Mouse (Mus musculus) bone marrow macrophage, adult 2 months (primary cell): ENCODE data around the gene Atp13a2. TPM values are rescaled to one million over a fixed set of nuclear protein-coding genes. Genes with fewer than 3 reads are reported as not detected.
A peak's percentile ranks its signal among the peaks of the same experiment; 100 is the strongest.

ENCODE experiments used
- H3K27ac ChIP-seq: 2 replicates; pipeline ENCODE4 v1.5.1; 2012; ENCODE audit warnings: low read depth, low read length; ENCODE audit not compliant: insufficient read depth
- H3K4me1 ChIP-seq: 2 replicates; pipeline ENCODE4 v1.6.1; 2012; ENCODE audit warnings: low read length; ENCODE audit not compliant: control insufficient read depth, insufficient read depth
- H3K4me3 ChIP-seq: 2 replicates; pipeline ENCODE4 v1.5.1; 2012; ENCODE audit warnings: mild to moderate bottlenecking, low read length, moderate library complexity; ENCODE audit not compliant: insufficient read depth
- CTCF ChIP-seq: IDR thresholded peaks from 2 replicates; pipeline ENCODE4 v1.5.1; 2012; ENCODE audit warnings: low read depth, mild to moderate bottlenecking, low read length, moderate library complexity
- POLR2A ChIP-seq: IDR thresholded peaks from 2 replicates; pipeline ENCODE4 v1.6.1; 2012; ENCODE audit warnings: mild to moderate bottlenecking, low read depth, low read length, borderline replicate concordance
- polyA plus RNA-seq: library from polyadenylated mRNA; stranded (reverse); fragments of >200 nt; gene quantifications from 2 replicates; pipeline ENCODE4 v1.2.4, GENCODE M21; 2012; ENCODE audit not compliant: missing spikeins, insufficient read depth, insufficient read length

The Atp13a2 gene
- polyA plus RNA-seq, 1 experiment: 230 TPM

DNA sequence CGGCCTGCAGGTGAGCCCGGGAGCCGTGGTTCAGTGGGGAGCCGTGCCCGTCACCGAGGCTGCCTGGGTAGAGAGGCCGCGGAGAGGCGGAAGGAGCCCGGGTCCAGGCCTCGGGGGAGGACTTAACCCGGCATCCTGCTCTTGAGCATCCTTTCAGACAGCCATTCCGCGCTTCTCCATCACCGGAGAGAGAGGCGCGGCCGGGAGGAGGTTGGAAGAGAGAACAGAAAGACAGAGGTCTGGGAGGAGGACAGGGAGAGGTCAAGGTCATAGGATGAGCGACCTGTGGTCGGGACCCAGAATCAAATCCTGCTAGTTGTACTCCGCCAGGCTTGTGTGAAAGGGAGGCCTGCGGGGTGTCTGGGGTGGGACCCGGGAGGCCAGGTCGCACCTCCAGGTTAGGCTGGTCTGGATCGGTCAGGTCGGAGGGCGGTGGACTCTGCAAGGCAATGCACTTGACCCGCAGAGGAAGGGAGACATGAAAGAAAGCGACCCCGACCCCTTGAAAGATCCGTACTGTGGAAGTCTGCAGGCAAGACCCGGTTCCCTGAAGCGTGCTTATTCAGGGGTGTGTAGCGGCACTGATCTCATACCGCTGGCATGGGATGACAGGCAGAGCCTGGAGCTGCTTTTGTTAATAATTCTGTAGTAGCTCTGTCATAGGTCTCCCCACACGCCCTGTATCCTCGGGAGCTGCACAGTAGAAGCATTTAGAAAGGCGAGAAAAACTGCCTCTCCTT lies 25.0 kb upstream of the Atp13a2 start:
- no peak for TF ChIP-seq POLR2A
- no peak for TF ChIP-seq CTCF
- peaks cover 43% of the 10 kb centered on the region for H3K4me1 ChIP-seq
- peak overlapping the region; percentile 69 for H3K27ac ChIP-seq
- H3K4me3 ChIP-seq: peak overlapping the region; percentile 79

DNA sequence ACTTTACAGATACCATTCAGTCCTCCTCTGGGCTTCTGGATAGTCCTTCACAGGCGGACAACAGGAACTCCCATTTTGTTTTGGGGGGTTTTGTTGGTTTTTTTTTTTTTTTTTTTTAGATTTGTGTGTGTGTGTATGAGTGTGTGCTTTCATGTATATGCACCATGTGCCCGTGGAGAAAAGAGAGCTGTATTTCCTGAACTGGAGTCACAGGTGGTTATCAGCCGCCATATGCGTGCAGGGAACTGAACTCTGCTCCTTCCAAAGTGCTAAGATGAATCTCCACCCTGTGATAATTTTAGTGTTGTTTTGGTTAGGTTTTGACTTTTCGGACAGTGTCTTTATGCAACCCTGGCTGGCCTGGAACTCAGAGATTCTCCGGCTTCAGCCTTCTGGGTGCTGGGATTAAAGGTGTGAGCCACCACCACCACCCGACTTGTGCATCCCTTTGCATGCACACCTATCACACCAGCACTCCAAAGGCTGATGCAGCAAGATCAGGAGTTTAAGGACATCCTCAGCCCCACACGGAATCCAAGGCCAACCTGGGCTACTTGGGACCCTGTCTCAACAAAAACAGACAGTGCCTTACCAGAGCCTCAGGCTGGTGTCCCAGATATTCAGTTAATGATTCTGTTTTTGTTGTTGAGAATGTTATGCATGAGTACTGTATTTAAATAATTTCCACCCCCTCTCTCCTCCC lies 24.3 kb upstream of the Atp13a2 start:
- TF ChIP-seq POLR2A (no peak), CTCF (no peak)
- Histone ChIP-seq H3K4me1 (peaks cover 43% of the 10 kb centered on the region), H3K4me3 (peak overlapping the region; percentile 79), H3K27ac (peak overlapping the region; percentile 69)

DNA sequence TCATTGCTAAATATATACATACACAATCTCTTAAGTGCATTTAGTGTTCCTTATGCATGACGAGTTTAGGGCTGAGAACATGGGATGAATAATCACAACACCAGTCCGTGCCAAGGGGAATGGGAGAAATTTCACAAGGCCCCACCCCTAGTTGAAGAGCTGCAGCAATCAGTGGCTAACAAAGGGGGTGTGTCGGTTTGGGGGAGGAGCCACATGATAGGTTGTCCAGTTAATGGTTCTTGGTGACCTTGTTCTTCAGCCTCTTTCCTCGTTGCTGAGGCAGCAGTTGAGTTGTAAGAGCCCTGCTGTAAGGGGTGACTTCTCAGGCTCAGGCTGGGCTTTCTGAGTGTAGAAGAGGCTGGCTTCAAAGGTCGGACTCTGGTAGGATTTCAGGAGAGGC lies 23.7 kb upstream of the Atp13a2 start:
- Histone ChIP-seq H3K4me1 (peaks cover 43% of the 10 kb centered on the region), H3K27ac (peak overlapping the region; percentile 81), H3K4me3 (peak overlapping the region; percentile 19; the same call in 1 of the 2 replicates)
- TF ChIP-seq POLR2A: no peak
- no peak for TF ChIP-seq CTCF

DNA sequence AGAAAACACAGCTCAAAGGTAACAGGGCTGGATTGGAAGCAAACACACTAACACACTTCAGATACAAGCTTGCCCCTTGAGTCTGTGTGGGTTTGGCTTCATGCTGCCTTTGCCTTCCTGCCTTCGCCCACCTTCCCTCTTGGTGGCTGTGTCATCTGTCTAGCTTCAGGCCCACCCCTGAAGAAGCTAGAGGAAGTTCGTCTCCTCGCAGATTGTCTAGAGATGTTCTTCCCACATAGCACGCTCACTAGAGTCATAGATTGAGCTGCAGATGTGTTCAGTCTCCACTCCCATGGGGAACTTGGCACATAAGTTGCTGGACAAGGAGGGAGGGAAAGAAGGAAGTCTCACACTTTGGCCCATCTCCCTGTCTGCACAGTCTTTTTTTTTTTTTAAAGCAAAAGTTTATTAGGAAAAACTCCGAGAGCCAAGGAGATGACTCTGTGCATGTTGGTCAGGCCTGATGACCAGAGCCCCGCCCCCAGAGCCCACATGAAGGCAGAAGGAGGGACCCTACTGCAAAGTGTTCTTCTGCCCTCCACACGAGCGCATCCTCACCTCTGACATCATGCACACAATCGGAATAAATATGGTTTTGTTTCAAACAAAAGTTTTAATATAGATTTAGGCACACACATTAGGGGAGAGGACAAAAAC lies 22.6 kb upstream of the Atp13a2 start:
- H3K27ac ChIP-seq: peak overlapping the region; percentile 81
- peaks cover 39% of the 10 kb centered on the region for H3K4me1 ChIP-seq

DNA sequence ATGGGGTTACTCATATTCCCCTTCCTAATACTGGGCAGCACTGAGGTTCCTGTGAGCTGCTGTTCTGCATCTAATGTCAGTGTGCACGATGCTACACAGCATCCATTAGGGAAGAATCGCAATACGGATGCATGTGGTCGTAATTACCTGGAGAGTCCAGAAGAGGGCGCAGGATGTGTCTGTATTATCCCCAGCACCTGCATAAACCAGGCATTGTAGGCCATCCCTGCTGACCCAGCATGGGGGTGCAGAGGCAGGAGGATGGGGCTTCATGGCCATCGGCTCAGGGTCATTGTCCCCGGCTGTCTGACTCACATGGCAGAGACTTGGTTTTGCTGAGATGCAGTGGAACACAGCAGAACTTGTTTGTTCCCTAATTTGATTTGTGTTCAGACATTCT lies 22.1 kb upstream of the Atp13a2 start:
- no peak for TF ChIP-seq POLR2A
- peak; percentile 74 for TF ChIP-seq CTCF
- Histone ChIP-seq H3K4me1 (peaks cover 38% of the 10 kb centered on the region), H3K4me3 (peak overlapping the region; percentile 1; the same call in 1 of the 2 replicates), H3K27ac (peak overlapping the region; percentile 81)

More for the DNA sequence above, 22.6 kb upstream of the Atp13a2 start:
- TF ChIP-seq CTCF: no peak
- H3K4me3 ChIP-seq: peak overlapping the region; percentile 1; the same call in 1 of the 2 replicates

DNA sequence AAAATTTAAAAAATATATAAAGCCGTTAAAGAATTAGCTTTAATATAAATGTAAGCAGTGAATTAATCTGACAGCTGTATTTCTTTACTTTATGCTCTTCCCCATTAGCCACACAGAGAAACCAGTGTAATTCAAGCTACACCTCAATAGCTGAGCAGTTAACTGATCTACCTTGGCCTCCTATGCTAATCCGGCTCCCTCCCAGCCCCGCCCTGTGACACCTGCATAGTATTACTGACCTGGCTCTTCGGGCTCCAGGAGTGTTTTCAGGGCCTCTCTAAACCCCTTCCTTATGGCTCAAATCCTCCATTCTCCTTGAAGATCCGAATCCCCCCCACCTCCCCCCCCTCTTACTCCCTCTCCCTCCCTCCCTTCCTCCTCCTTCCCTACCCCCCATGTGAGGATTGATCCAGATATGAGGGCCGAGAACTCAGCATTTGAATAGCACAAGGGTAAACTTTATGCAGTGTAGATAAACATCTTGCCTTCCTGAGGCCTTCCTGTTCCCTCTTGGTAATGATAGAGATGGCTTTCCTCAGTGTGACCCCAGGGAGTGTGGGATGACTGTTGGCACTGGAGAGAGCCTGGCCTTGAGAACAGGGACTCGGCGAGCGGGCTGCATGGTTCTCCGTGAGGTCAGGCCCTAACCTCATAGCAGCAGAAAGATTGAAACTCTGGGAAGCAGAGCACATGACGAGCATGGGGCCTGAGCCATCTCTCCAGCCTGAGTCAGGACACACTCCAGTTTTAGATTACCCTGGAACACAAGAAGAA lies 19.1 kb upstream of the Atp13a2 start:
- TF ChIP-seq POLR2A: no peak
- TF ChIP-seq CTCF: no peak
- no peak overlapping the region for H3K4me3 ChIP-seq

DNA sequence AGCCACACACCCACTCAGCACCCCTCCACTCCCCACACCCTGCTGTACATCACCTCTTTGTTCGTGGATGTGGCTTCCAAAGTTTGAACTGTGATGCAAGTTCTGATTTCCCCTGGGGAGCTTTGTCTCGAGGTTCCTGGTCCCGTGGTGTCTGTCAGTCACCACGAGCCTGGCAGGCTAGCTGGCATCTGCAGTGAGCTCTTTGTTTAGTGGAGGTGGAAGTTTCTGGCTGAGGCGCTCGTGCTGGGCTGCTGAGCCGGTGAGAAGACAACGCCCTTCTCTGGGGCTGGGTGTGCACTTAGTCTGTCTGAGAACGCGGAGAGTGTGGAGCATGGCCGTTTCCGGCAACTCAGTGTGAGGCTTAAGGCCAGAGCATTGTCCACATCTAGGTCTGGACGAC lies 15.0 kb upstream of the Atp13a2 start:
- TF ChIP-seq POLR2A (no peak), CTCF (no peak)
- Histone ChIP-seq H3K27ac (peak overlapping the region; percentile 60), H3K4me1 (peaks cover 32% of the 10 kb centered on the region), H3K4me3 (no peak overlapping the region)

More for the DNA sequence above, 19.1 kb upstream of the Atp13a2 start:
- Histone ChIP-seq H3K27ac (no peak overlapping the region), H3K4me1 (peaks cover 35% of the 10 kb centered on the region)

DNA sequence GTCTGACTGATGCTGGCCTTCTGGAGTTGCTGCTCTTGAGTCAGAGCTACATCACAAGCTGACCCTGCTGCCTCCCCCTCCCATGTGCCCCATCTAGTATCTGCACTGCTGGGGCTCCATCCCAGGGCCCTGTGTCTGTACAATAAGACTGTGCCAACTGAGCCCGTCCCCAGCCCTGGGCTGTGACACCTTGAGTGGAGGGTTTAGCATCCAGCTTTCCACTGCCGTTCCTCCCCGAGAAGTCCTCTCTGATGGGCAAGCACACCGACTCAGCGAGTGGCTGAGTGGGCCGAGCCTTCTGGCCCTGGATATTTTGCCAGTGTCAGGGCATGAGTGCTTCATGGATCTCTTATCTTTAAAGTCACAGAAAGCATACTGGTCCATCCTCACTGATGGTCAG lies 12.3 kb upstream of the Atp13a2 start:
- H3K27ac ChIP-seq: peak overlapping the region; percentile 71; the same call in 1 of the 2 replicates
- H3K4me3 ChIP-seq: no peak overlapping the region
- peaks cover 32% of the 10 kb centered on the region for H3K4me1 ChIP-seq

DNA sequence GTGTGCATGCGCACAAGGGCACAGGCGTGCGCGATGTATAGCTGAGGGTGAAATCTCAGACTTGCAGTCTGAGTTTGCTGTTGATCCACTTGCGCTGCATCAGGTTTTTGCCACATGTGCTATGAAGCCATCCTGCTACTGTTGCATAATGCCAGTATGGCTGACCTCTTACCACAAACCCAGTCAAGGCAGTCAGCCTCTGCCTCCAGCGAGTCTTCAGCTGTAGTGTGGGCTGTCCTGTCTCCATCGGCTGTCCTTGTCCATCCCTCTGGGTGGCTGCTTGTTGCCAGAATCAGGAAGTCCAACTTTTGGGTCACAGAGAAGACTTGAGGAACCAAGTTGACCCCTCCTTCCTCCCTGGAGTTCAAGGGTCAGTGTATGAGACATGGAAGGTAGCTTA lies 11.3 kb upstream of the Atp13a2 start:
- Histone ChIP-seq H3K27ac (peak overlapping the region; percentile 71), H3K4me1 (peaks cover 32% of the 10 kb centered on the region), H3K4me3 (no peak overlapping the region)
- TF ChIP-seq POLR2A (no peak), CTCF (no peak)

More for the DNA sequence above, 12.3 kb upstream of the Atp13a2 start:
- TF ChIP-seq POLR2A: no peak
- TF ChIP-seq CTCF: no peak
